ENCODE assay signal across 8 mouse cellular contexts in genomic region chr10:45067436-45067925, GRCm38 (mm10). TPM values are rescaled to one million over a fixed set of nuclear protein-coding genes. Genes with fewer than 3 reads are reported as not detected.
A peak's percentile ranks its signal among the peaks of the same experiment; 100 is the strongest.
DNase-seq lines count a peak whose midpoint lies in the region; ATAC-seq and TF ChIP-seq lines count a peak whose summit lies in the region.

No protein-coding gene starts in this region.

- under 1% methylated on average over 28 of the region's 28 CpGs for WGBS in heart, embryonic 14.5 days
- WGBS in embryonic facial prominence, embryonic 10.5 days, result 1% methylated on average over 28 of the region's 28 CpGs
- WGBS in thymus, adult 2 months, result under 1% methylated on average over 28 of the region's 28 CpGs

- no peak for TF ChIP-seq POLR2A in thymus, adult 2 months (IDR thresholded peaks at IDR 0.05; ENCODE audit: control insufficient read depth, extremely low read depth, insufficient read depth, low read length, poor library complexity)

- H3K4me1 ChIP-seq in heart, embryonic 14.5 days (ENCODE audit: control insufficient read depth in 2 of 2, insufficient read depth in 2 of 2, low read length in 2 of 2), result peaks cover 12 to 38% of the 10 kb centered on the region in 2 experiments
- H3K4me1 ChIP-seq in E14TG2a.4 (replicated peaks; ENCODE audit: low read depth, low read length), result peaks cover 70% of the 10 kb centered on the region
- H3K4me1 ChIP-seq in embryonic facial prominence, embryonic 10.5 days, result peaks cover 38% of the 10 kb centered on the region
- peaks cover 7% of the 10 kb centered on the region for H3K4me1 ChIP-seq in thymus, adult 2 months (replicated peaks; ENCODE audit: control insufficient read depth, insufficient read depth, low read length)

- no peak for TF ChIP-seq CTCF in E14TG2a.4 (conservative IDR thresholded peaks at IDR 0.05; ENCODE audit: low read length)
- no peak for TF ChIP-seq CTCF in thymus, adult 2 months (IDR thresholded peaks at IDR 0.05; ENCODE audit: borderline replicate concordance, control insufficient read depth, extremely low read depth, insufficient read depth, low read length, poor library complexity)

- no peak for DNase-seq in heart, postnatal 36 days
- DNase-seq in embryonic facial prominence, embryonic 10.5 days (ENCODE audit: low spot score), result no peak
- peak; percentile 19 for DNase-seq in lung, postnatal 14 days
- DNase-seq in thymus, adult 2 months, result peak; percentile 13
- DNase-seq in cerebellum, adult 11-12 months, result no peak

- H3K27ac ChIP-seq in heart, embryonic 14.5 days (replicated peaks in 1 of 2; ENCODE audit: control insufficient read depth in 1 of 2, insufficient read depth in 1 of 2, low read depth in 2 of 2, low read length in 2 of 2), result peak overlapping the region; percentile 65 to 71
- H3K27ac ChIP-seq in embryonic facial prominence, embryonic 10.5 days (replicated peaks), result peak overlapping the region; percentile 92
- H3K27ac ChIP-seq in thymus, adult 2 months (ENCODE audit: control insufficient read depth, insufficient read depth, low read length), result no peak overlapping the region

- intact Hi-C loops in heart, postnatal 36 days (cut with DNase I), result loop anchor here (5.0 kb wide), 2 partner anchors 65 to 1525 kb away; partner anchors contain the start of gene 1700021F05Rik

- H3K4me2 ChIP-seq in heart, embryonic 14.5 days (ENCODE audit: low read length), result peak overlapping the region; percentile 75

- peak overlapping the region; percentile 62 to 98 for H3K4me3 ChIP-seq in heart, embryonic 14.5 days (ENCODE audit: control insufficient read depth in 1 of 2, insufficient read depth in 1 of 2, low read depth in 1 of 2, low read length in 2 of 2)
- H3K4me3 ChIP-seq in E14TG2a.4 (replicated peaks; ENCODE audit: low read length), result peak overlapping the region; percentile 93
- H3K4me3 ChIP-seq in embryonic facial prominence, embryonic 10.5 days, result peak overlapping the region; percentile 73
- H3K4me3 ChIP-seq in thymus, adult 2 months (ENCODE audit: control insufficient read depth, insufficient read depth, low read length), result peak overlapping the region; percentile 94

- no peaks in the 10 kb centered on the region for H3K27me3 ChIP-seq in heart, embryonic 14.5 days (ENCODE audit: control insufficient read depth, insufficient read depth, low read length)
- H3K27me3 ChIP-seq in E14TG2a.4 (ENCODE audit: insufficient read depth, low read length), result no peaks in the 10 kb centered on the region
- H3K27me3 ChIP-seq in embryonic facial prominence, embryonic 10.5 days (replicated peaks; ENCODE audit: low read depth, poor library complexity, severe bottlenecking), result no peaks in the 10 kb centered on the region
- no peaks in the 10 kb centered on the region for H3K27me3 ChIP-seq in thymus, adult 2 months (ENCODE audit: control insufficient read depth, insufficient read depth, low read length)

- peak overlapping the region; percentile 96 for H3K9ac ChIP-seq in heart, embryonic 14.5 days (ENCODE audit: low read length)

- peaks cover 11% of the 10 kb centered on the region for H3K36me3 ChIP-seq in heart, embryonic 14.5 days (ENCODE audit: control insufficient read depth, insufficient read depth, low read length)
- H3K36me3 ChIP-seq in E14TG2a.4 (ENCODE audit: insufficient read depth, low read length), result peaks cover 11% of the 10 kb centered on the region; the same call in 1 of the 2 replicates
- peaks cover 13% of the 10 kb centered on the region for H3K36me3 ChIP-seq in embryonic facial prominence, embryonic 10.5 days (replicated peaks)
- no peaks in the 10 kb centered on the region for H3K36me3 ChIP-seq in thymus, adult 2 months (ENCODE audit: control insufficient read depth, insufficient read depth, low read length)

- H3K9me3 ChIP-seq in heart, embryonic 14.5 days (ENCODE audit: control insufficient read depth, low read length), result no peaks in the 10 kb centered on the region
- H3K9me3 ChIP-seq in E14TG2a.4 (ENCODE audit: low read length), result no peaks in the 10 kb centered on the region
- no peaks in the 10 kb centered on the region for H3K9me3 ChIP-seq in embryonic facial prominence, embryonic 10.5 days

- peak; percentile 52; the same call in 1 of the 2 replicates for ATAC-seq in heart, embryonic 14.5 days (ENCODE audit: insufficient number of reproducible peaks, insufficient read depth, low FRiP score, low read depth)
- peak; percentile 18 for ATAC-seq in inflammation-experienced regulatory T-cells, adult 6 months

RNA-seq across cellular contexts. Expression of gene Prep, which starts 0.5 kb away (rescaled TPM):
- 24.4 and 26.7 TPM in 2 replicates for polyA plus RNA-seq in heart, embryonic 14.5 days (2014; fragmentation: Nextera tagmentation; extraction: Ambion mirVana)
- 10 to 100 TPM; 15.6 TPM for total RNA-seq in heart, postnatal 36 days (2021)
- polyA plus RNA-seq in embryonic facial prominence, embryonic 10.5 days (2016; fragmentation: Nextera tagmentation; extraction: Ambion mirVana), result 41.7 and 43.9 TPM in 2 replicates
- polyA plus RNA-seq in inflammation-experienced regulatory T-cells, adult 6 months (2017; shearing (Covaris generic)), result 1 to 10 TPM; 1.9 to 5.7 (median 3.7) TPM
- polyA plus RNA-seq in thymus, adult 2 months (2012; rRNA removed), result 28.1 and 34.4 TPM in 2 replicates

Comparison
In these comparisons a context has a peak if more than half of its experiments do, and no peak if none do; other contexts are left out.
1. DNase-seq: peak in lung, postnatal 14 days (single experiment) and thymus, adult 2 months (single experiment); none in heart, postnatal 36 days (0 of 2), embryonic facial prominence, embryonic 10.5 days (single experiment) and cerebellum, adult 11-12 months (single experiment).
2. Peak in every context shown above with its lines, with median percentiles within 50 percentile points of each other: H3K4me3 ChIP-seq.